Mouse (Mus musculus): ENCODE data around the gene Rhoc.

- TF ChIP-seq CTCF (IDR thresholded peaks at IDR 0.05; ENCODE audit: extremely low read depth, insufficient read depth, low read length): no peak
- no peak for TF ChIP-seq POLR2A (IDR thresholded peaks at IDR 0.05; ENCODE audit: extremely low read depth, insufficient read depth, low read length)
These were observed 47.6 kb downstream of the Rhoc start for GRCm38 (mm10) chr3:104835797-104836196.

All from cortical plate, adult 2 months (tissue).